Mouse (Mus musculus) embryo, embryonic 10.5 days (tissue): ENCODE results near the gene Vipas39.

Experiments used
- DNase-seq: peaks from one replicate; pipeline ENCODE4 v3.0.0-alpha.2; 2015; ENCODE audit warnings: low spot score

The Vipas39 gene

GRCm38 (mm10) chr12:87196310-87196709 is 69.7 kb downstream of the Vipas39 start:
- DNase-seq = no peak

DNA sequence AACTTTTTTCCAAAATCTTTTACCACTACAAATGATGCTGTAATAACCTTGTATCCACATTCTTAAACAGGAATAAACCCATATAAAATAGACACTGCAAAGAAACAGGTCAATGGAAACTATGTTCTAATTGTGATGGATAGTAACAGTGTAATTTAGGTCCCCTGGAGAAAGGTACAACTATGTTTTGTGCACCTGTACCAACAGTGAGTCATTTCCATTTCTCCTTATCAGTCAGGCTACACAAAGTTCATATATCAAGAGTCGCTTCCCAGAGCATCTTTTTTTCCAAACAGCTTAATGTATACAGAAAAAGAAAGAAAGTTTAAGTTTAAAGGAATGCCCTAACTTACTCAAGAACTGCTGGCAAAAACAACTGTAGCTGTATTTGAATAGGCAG is 71.0 kb downstream of the Vipas39 start:
- no peak for DNase-seq

- DNase-seq = no peak
Measured at GRCm38 (mm10) chr12:87193008-87193407, 73.0 kb downstream of the Vipas39 start.
